Mouse (Mus musculus) spleen, postnatal 10 days (tissue): ENCODE results near the gene H2-T24.
A peak's percentile ranks its signal among the peaks of the same experiment; 100 is the strongest.
"Not testable (repeated sequence)": the region's sequence is repeated elsewhere in the genome, so short reads cannot be mapped to it uniquely, and the experiment has no call there.

Experiments
- DNase-seq, 2 experiments: peaks; one replicate each; pipeline ENCODE4 v3.0.0; 2021 to 2022; ENCODE audit warnings: low spot score in 2 of 2

Gene H2-T24

GRCm38 (mm10) chr17:36020191-36021073 is at the start of gene H2-T24:
Gene H2-T24, minus strand, starts transcription at chr17:36020560.
- peak; percentile 88 to 90 for DNase-seq

GRCm38 (mm10) chr17:36060829-36061228 is 40.5 kb upstream of the H2-T24 start:
- peak; percentile 79 to 93 for DNase-seq

DNA sequence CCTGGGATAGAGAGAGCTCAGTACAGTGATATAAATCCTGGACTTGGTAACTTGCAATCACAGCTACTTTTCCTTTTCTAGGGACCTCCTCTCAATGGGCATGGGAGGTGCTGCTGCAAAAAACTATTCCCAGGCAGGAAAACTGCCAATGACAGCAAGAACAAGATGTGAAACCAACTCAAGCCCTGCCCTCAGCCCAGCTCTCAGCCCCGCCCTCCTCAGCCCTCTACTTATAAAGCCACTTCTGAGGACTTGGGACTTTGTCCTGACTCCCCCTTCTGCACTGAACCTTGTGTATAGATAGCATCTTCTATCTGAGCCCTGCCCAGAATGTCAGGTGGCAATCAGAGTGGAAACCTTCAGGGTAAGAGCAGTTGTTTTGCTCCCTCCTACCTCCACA is 38.0 kb upstream of the H2-T24 start, which contains the start of gene Gm11127:
TSS of gene Gm11127 (minus strand) at position 10 of the 400 bp plus-strand sequence.
- DNase-seq = not testable (repeated sequence)

- DNase-seq = not testable (repeated sequence)
Measured at GRCm38 (mm10) chr17:36057927-36058326, 37.6 kb upstream of the H2-T24 start.

GRCm38 (mm10) chr17:36043286-36043685 is 22.9 kb upstream of the H2-T24 start:
- no peak for DNase-seq

- DNase-seq = peak; percentile 60 to 71
Measured at GRCm38 (mm10) chr17:36042610-36043169, 22.3 kb upstream of the H2-T24 start, which contains the start of the genes H2-T22 and Gm6034. Gene H2-T22, minus strand, starts transcription at chr17:36042747. Gene Gm6034, plus strand, starts transcription at chr17:36042961.

DNA sequence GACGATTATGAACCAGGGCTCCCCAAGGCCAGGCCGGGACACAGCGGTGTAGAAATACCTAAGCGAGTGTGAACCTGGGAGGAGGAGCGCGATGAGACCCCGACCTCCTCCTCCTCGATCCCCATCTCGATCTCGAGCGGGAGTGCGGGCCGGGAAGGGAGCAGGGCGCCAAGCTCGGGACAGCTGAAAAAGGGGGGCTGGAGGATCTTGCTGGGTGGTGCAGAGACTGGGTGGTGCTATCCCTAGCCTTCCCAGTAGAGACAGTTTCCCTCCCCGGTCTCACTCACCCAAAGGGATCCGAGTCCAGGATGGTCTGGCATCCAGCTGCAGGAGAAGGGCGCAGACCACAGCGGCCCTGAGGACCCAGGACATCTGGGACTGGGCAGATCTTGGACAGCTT is 21.7 kb upstream of the H2-T24 start:
- peak in 1 of 2 experiments; percentile 33 for DNase-seq

- not testable (repeated sequence) for DNase-seq
Measured at GRCm38 (mm10) chr17:36040604-36041003, 20.2 kb upstream of the H2-T24 start.

- DNase-seq = not testable (repeated sequence)
Measured at GRCm38 (mm10) chr17:36036126-36036525, 15.8 kb upstream of the H2-T24 start.

DNA sequence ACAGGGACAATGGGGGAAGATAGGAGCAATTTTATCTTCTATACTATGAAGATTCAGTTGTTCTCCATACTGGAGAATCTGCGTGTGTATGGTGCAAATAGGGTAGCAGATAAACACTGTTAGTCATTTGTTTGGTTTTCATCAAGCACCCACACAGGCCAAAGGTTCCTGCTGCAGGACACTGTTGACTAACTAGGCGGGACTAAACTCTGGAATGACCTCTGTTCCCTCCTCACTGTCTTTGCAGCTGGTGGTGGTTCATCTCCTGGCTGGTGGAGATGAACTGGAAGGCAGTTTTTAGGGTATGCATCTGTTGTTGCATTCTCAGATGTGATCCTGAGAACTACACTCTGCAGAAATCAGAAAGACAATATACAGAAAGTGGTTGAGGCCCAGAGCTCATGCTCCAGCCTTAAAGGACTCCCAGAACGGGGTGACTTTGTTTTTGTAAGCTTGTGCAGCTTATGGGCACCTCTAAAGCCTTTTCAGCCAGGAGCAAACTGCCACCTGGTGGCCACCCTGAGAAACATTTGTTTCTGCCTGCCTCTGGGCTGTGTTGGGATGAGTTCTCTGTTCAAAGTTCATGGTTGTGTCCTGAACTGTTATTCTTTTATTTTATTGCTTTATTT is 14.8 kb upstream of the H2-T24 start:
- peak; percentile 63 to 84 for DNase-seq

- DNase-seq = not testable (repeated sequence)
Measured at GRCm38 (mm10) chr17:36034524-36034923, 14.2 kb upstream of the H2-T24 start.

GRCm38 (mm10) chr17:36032351-36032875 is 12.1 kb upstream of the H2-T24 start, which contains the start of gene H2-T23:
Gene H2-T23, minus strand, starts transcription at chr17:36032855.
- peak in 1 of 2 experiments; percentile 76 for DNase-seq

GRCm38 (mm10) chr17:36031583-36032331 is 11.4 kb upstream of the H2-T24 start:
- DNase-seq = peak; percentile 74 to 80

GRCm38 (mm10) chr17:36030703-36031582 is 10.6 kb upstream of the H2-T24 start:
- DNase-seq = not testable (repeated sequence)

GRCm38 (mm10) chr17:36030046-36030702 is 9.8 kb upstream of the H2-T24 start:
- DNase-seq = peak; percentile 45 to 55

- no peak for DNase-seq
Measured at GRCm38 (mm10) chr17:36028879-36029619, 8.7 kb upstream of the H2-T24 start.

DNA sequence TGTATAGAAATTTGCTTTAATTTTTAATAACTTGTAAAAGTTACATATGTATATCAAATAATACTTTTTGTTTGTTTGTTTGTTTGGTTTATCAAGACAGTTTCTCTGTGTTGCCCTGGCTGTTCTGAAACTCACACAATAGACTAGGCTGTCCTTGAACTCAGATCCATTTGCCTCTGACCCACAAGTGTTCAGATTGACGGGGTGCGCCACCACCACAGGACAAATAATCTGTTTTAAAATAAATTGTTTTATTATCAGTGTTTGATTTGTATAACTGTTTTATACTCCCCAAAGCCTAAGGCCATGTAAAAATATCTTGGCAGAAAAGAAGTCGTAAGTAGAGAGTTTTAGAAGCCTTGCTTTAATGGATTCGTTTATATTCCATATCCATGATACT is 7.3 kb upstream of the H2-T24 start:
- no peak for DNase-seq

GRCm38 (mm10) chr17:36025901-36026300 is 5.5 kb upstream of the H2-T24 start:
- DNase-seq = no peak

DNA sequence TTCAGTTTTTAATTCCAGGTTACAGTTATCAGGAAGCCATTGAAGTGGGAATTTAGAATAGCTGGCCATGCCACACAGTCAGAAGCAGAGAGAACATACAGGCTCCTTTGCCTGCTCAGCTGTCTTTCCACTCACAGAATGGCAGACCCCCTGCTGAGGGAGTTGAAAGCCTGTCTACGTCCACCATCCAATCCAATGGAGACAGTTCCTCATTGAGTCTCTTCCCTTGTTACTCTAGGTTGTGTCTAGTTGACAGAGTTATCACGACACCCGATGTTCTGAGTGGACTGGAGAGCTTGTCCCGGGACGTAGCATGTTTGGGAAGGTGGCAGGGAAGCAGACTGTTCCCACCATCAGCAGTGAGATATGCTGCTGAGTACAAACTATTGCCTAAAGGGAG is 4.8 kb upstream of the H2-T24 start:
- no peak for DNase-seq
